Mouse (Mus musculus) intestine, embryonic 14.5 days (tissue): Measurements from ENCODE around the gene Slc38a6. TPM values are rescaled to one million over a fixed set of nuclear protein-coding genes. Genes with fewer than 3 reads are reported as not detected.
A peak's percentile ranks its signal among the peaks of the same experiment; 100 is the strongest.

Source experiments
- ATAC-seq: fragments of 200-750 bp; cut with Nextera tagmentation; replicated peaks from 2 replicates; pipeline ENCODE4 v1.8.0; 2017; ENCODE audit warnings: low read depth, moderate number of reproducible peaks, moderate TSS enrichment, moderate library complexity; ENCODE audit not compliant: low FRiP score, low TSS enrichment
- DNase-seq: peaks from one replicate; pipeline ENCODE4 v3.0.0-alpha.2; 2018; ENCODE audit warnings: low spot score
- H3K27ac ChIP-seq: fragments of 300-500 bp; sonication (generic); 2 replicates; pipeline ENCODE4 v1.5.1; 2014; ENCODE audit warnings: low read depth, mild to moderate bottlenecking, control low read depth
- H3K27me3 ChIP-seq: fragments of 300-500 bp; sonication (generic); replicated peaks from 2 replicates; pipeline ENCODE4 v1.6.1; 2014; ENCODE audit warnings: low read length, control low read depth; ENCODE audit not compliant: control insufficient read depth, insufficient read depth
- H3K36me3 ChIP-seq: fragments of 300-500 bp; sonication (generic); 2 replicates; pipeline ENCODE4 v1.6.1; 2014; ENCODE audit warnings: low read length, control low read depth; ENCODE audit not compliant: control insufficient read depth, insufficient read depth
- H3K4me1 ChIP-seq: fragments of 300-500 bp; sonication (generic); replicated peaks from 2 replicates; pipeline ENCODE4 v1.6.1; 2014; ENCODE audit warnings: low read length, control low read depth, mixed read lengths; ENCODE audit not compliant: control insufficient read depth, insufficient read depth
- H3K4me2 ChIP-seq: fragments of 300-500 bp; sonication (generic); 2 replicates; pipeline ENCODE4 v1.6.1; 2014; ENCODE audit warnings: low read length
- H3K4me3 ChIP-seq: fragments of 300-500 bp; sonication (generic); 2 replicates; pipeline ENCODE4 v1.5.1; 2014; ENCODE audit warnings: low read depth, low read length, control low read depth, mixed read lengths
- H3K9ac ChIP-seq: fragments of 300-500 bp; sonication (generic); 2 replicates; pipeline ENCODE4 v1.6.1; 2014; ENCODE audit warnings: mild to moderate bottlenecking, low read length
- H3K9me3 ChIP-seq: fragments of 300-500 bp; sonication (generic); 2 replicates; pipeline ENCODE4 v1.6.1; 2016; ENCODE audit warnings: low read length, control low read depth; ENCODE audit not compliant: control insufficient read depth
- WGBS: fragments of 180-500 bp; shearing (Covaris S2); extraction: QIAGEN DNeasy Blood & Tissue Kit; methylation state at CpG from one replicate; pipeline ENCODE4 v1.1.7; 2014; 5-methylcytosine and 5-hydroxymethylcytosine counted together
- polyA plus RNA-seq: library from polyadenylated mRNA; unstranded; fragments of >200 nt; fragmentation: Nextera tagmentation; extraction: Ambion mirVana; gene quantifications from 2 replicates; pipeline ENCODE4 v1.2.1, GENCODE M21; 2014

Slc38a6 gene
- polyA plus RNA-seq, 1 experiment from 2014 or later: 9.6 TPM

DNA sequence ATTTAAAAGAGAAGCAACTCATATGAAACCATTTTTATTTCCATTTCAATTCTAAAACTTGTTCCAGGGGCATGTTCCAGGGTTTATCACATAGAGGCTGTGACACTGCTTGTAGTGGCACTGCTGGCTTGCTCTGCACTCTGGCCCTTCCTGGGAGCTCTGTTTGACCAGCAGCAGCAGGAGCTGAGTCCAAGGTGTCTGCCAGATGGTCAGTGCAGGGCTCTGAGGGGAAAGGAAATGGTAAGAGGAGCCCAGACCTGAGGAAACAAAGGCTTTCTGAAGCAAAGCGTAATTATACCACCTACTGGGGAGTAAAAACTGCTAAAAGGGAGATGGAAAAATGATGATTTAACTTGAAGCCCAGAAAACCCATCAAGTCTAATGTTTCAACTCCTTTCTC is 18.1 kb upstream of the Slc38a6 start:
- no peak overlapping the region for H3K27ac ChIP-seq
- H3K4me3 ChIP-seq: no peak overlapping the region
- H3K36me3 ChIP-seq: 0 out of 2 replicates have a peak, but pooled peaks cover 7% of the 10 kb centered on the region
- DNase-seq (no peak), ATAC-seq (no peak)
- H3K9me3 ChIP-seq: no peaks in the 10 kb centered on the region
- H3K27me3 ChIP-seq: no peaks in the 10 kb centered on the region
- no peaks in the 10 kb centered on the region for H3K4me1 ChIP-seq
- H3K9ac ChIP-seq: no peak overlapping the region
- WGBS: 91% methylated on average over 1 of the region's 1 CpGs
- no peak overlapping the region for H3K4me2 ChIP-seq

DNA sequence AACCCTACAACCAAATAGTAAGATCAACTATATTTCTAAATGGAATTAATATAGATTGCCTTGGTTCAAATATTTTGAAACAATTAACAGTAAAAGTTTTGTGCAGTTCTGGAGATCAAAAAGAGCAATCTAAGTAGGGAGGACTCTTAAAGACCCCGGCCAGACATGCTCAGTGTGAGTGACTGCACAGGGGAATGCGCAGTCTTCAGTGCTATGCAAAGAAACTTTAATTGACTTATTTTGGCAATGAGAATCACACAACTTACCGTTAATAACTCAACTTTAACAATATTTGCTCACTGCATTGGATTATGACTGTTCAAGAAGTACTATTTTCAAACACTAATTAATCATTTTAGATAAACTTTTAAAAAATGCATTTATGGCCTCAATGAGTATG is 17.0 kb upstream of the Slc38a6 start:
- Histone ChIP-seq H3K27ac (no peak overlapping the region), H3K27me3 (no peaks in the 10 kb centered on the region), H3K9ac (no peak overlapping the region), H3K36me3 (0 out of 2 replicates have a peak, but pooled peaks cover 8% of the 10 kb centered on the region), H3K4me1 (no peaks in the 10 kb centered on the region), H3K4me2 (no peak overlapping the region), H3K9me3 (no peaks in the 10 kb centered on the region), H3K4me3 (no peak overlapping the region)
- no peak for DNase-seq
- ATAC-seq: no peak
- WGBS: 68% methylated on average over 3 of the region's 3 CpGs

DNA sequence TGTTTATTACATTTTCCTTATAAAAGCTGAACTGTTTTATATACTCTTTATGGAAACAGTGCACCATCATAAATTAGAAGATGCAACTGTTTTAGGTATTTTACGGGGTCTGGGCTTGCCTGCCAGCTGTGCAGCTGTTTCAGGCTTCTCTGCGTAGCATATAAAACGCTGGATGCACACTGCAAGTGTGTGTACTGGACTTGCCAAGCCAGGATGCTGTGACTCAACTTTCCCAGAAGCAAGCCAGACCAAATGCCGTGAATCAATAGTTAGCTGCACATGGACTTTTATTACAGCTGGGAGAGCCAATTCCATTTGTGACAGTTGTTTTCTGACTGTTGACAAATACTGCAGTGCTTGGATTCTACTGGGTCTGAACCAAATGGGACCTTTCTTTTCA is 16.6 kb upstream of the Slc38a6 start:
- 55% methylated on average over 4 of the region's 4 CpGs for WGBS
- Histone ChIP-seq H3K4me3 (no peak overlapping the region), H3K4me2 (no peak overlapping the region), H3K36me3 (0 out of 2 replicates have a peak, but pooled peaks cover 8% of the 10 kb centered on the region), H3K4me1 (no peaks in the 10 kb centered on the region), H3K27me3 (no peaks in the 10 kb centered on the region), H3K9me3 (no peaks in the 10 kb centered on the region), H3K9ac (no peak overlapping the region), H3K27ac (no peak overlapping the region)
- DNase-seq (no peak), ATAC-seq (no peak)

DNA sequence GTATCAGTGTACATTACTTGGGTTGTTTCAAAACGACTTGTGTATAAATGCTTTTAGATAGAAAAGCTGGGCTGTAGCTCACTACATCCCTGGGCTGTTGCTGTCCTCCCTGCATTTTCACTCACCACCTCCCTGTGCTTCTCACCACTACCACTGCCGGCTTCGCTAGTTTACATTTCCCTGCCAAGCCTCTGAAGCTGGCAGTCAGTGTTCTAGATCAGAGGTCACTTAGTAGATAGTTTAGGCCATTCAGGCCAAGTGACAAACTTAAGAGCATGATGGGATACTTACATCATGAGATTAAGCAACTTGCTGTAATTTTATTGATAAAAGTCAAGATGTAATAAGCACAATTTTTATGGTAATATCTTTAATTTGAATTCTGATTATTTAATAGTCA is 11.7 kb upstream of the Slc38a6 start:
- no peak overlapping the region for H3K4me3 ChIP-seq
- H3K9ac ChIP-seq: no peak overlapping the region
- DNase-seq (no peak), ATAC-seq (no peak)
- peaks cover 32% of the 10 kb centered on the region for H3K36me3 ChIP-seq
- H3K27ac ChIP-seq: no peak overlapping the region
- H3K4me1 ChIP-seq: no peaks in the 10 kb centered on the region
- no peaks in the 10 kb centered on the region for H3K9me3 ChIP-seq
- no peak overlapping the region for H3K4me2 ChIP-seq
- H3K27me3 ChIP-seq: no peaks in the 10 kb centered on the region
- 91% methylated on average over 3 of the region's 3 CpGs for WGBS

DNA sequence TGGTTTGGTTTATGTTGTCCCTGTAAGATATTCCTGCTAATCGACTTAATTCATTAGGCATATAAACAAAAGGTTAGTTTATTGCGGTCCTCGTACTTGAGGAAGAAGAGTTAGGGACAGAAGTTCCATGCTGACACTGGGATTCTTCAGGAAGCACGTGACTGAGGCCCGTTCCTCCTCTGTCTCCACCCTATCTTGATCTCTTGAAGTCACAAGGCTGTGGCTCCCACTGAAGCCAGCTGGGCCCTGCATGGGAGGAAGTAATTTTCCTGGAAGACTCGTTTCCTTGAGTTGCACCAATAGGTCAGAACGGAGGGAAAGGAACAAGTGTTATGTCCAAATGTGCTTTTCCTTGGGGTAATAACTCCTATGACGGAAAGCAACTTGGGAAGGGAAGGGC is 1.0 kb downstream of the Slc38a6 start:
- no peak overlapping the region for H3K9ac ChIP-seq
- 68% methylated on average over 8 of the region's 8 CpGs for WGBS
- no peaks in the 10 kb centered on the region for H3K9me3 ChIP-seq
- peaks cover 6% of the 10 kb centered on the region; the same call in 1 of the 2 replicates for H3K4me1 ChIP-seq
- ATAC-seq (no peak), DNase-seq (no peak)
- no peaks in the 10 kb centered on the region for H3K27me3 ChIP-seq
- peak overlapping the region; percentile 85 for H3K4me3 ChIP-seq
- H3K27ac ChIP-seq: no peak overlapping the region
- H3K36me3 ChIP-seq: peaks cover 14% of the 10 kb centered on the region; the same call in 1 of the 2 replicates
- peak overlapping the region; percentile 78 for H3K4me2 ChIP-seq

DNA sequence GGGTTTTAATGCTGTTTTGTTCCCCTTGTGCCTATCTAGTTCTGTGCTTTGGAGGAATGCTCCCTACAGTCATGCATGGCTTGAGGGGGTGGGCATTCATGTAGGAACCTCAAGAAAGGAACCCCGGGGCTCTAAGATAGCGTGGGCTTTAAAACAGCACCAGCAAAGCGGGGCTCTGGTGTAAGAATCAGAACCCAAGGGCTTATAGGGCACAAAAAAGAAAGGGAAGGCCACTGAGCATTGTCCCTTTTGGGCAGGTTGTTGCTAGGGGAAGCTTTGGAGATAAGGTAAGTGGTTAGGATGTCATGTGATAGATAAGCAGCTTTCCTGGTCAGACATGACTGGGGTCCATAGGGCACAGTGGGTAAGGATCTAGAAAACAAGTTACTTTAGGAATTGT is 2.0 kb downstream of the Slc38a6 start:
- Histone ChIP-seq H3K27ac (no peak overlapping the region), H3K36me3 (peaks cover 14% of the 10 kb centered on the region; the same call in 1 of the 2 replicates), H3K27me3 (no peaks in the 10 kb centered on the region), H3K4me1 (peaks cover 6% of the 10 kb centered on the region; the same call in 1 of the 2 replicates), H3K9me3 (no peaks in the 10 kb centered on the region), H3K9ac (no peak overlapping the region), H3K4me3 (no peak overlapping the region), H3K4me2 (no peak overlapping the region)
- ATAC-seq (no peak), DNase-seq (no peak)
- WGBS: 95% methylated on average over 3 of the region's 3 CpGs

DNA sequence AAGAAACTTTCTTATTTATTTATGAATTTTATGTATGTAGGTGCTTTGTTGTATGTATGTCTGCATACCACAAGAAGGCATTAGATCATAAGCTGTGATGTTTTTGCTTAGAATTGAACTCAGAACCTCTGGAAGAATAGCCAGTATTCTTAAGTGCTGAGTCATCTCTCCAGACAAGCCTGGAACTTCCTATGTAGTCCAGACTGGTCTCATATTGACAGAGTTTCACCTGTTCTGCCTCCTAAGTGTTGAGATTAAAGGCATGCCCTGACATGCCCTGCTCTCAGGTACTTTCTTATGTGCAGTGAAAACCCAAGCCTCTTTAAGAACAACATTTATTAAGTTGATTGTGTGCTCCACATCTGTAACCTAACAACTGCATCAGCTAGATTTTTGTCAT is 8.3 kb downstream of the Slc38a6 start:
- Histone ChIP-seq H3K36me3 (0 out of 2 replicates have a peak, but pooled peaks cover 9% of the 10 kb centered on the region), H3K4me2 (no peak overlapping the region), H3K9ac (no peak overlapping the region), H3K27ac (no peak overlapping the region), H3K27me3 (no peaks in the 10 kb centered on the region), H3K4me1 (peaks cover 10% of the 10 kb centered on the region), H3K4me3 (no peak overlapping the region), H3K9me3 (no peaks in the 10 kb centered on the region)
- DNase-seq (no peak), ATAC-seq (no peak)

DNA sequence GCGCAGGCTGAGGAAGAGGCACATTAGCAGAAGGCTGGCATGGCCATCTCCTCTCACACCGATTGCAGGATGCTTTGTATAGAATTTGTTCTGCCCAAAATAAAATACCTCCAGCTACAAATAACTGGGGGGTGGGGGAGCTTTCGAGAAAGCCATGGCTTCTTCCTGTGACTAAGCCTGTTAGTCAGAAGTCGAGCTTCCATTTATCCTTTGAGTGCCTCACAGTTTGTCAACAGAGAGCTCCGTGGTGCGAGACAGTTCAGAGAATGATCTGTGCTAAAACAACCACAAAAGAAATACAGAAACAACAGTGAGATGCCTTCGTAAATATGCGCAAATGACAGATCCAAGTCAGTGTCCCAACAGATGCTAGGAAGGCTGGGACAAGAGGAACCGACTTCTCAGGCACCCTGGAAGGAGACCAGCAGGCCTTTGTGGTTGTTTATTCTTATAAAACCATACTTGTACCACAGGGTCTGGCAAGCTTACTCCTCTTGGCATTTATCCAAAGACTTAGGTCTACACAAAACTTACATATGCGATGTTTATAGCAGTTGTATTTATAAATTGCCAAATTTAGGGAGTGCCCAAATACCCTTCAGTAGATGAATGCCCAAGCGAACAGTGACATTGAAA is 9.0 kb downstream of the Slc38a6 start:
- WGBS: 64% methylated on average over 11 of the region's 11 CpGs
- ATAC-seq: no peak
- DNase-seq: no peak

DNA sequence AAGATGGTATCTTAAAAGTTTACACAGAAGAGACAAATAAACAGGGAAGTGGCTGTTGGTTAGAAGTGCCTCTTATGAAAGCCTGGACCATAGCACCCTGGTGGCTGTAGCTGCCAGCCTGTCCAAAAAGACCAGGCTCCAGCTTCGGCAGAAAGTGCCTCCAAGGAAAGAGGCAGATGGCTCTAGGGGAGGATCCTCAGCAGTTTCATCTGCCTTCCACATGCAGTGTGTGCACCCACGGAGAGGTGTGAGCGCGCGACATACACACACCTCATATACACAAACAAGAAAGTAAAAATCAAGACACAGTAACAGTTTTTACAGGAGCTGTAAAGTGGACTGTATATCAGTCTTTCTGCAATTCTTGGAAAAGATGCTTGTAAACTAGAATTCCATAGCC is 12.0 kb downstream of the Slc38a6 start:
- Histone ChIP-seq H3K27me3 (no peaks in the 10 kb centered on the region), H3K36me3 (no peaks in the 10 kb centered on the region), H3K9me3 (no peaks in the 10 kb centered on the region), H3K27ac (no peak overlapping the region), H3K4me1 (peaks cover 10% of the 10 kb centered on the region), H3K4me2 (no peak overlapping the region), H3K4me3 (no peak overlapping the region), H3K9ac (no peak overlapping the region)
- 90% methylated on average over 5 of the region's 5 CpGs for WGBS
- no peak for ATAC-seq
- no peak for DNase-seq

More for the DNA sequence above, 9.0 kb downstream of the Slc38a6 start:
- peaks cover 10% of the 10 kb centered on the region for H3K4me1 ChIP-seq
- H3K9me3 ChIP-seq: no peaks in the 10 kb centered on the region
- H3K27ac ChIP-seq: no peak overlapping the region
- H3K9ac ChIP-seq: no peak overlapping the region
- no peak overlapping the region for H3K4me2 ChIP-seq
- no peaks in the 10 kb centered on the region for H3K27me3 ChIP-seq
- no peak overlapping the region for H3K4me3 ChIP-seq
- 0 out of 2 replicates have a peak, but pooled peaks cover 9% of the 10 kb centered on the region for H3K36me3 ChIP-seq
